Mouse (Mus musculus) small intestine, adult 2 months (tissue): ENCODE data around the gene Ccser1. TPM values are rescaled to one million over a fixed set of nuclear protein-coding genes. Genes with fewer than 3 reads are reported as not detected.

Source experiments
- H3K27ac ChIP-seq: fragments of 200-500 bp; 2 replicates; pipeline ENCODE4 v1.5.1; 2012; ENCODE audit warnings: low read depth, low read length, control low read depth, inconsistent platforms; ENCODE audit not compliant: insufficient read depth
- H3K27me3 ChIP-seq: fragments of 200-500 bp; 2 replicates; pipeline ENCODE4 v1.6.1; 2012; ENCODE audit warnings: mild to moderate bottlenecking, moderate library complexity, low read length, inconsistent platforms; ENCODE audit not compliant: control insufficient read depth, insufficient read depth
- H3K36me3 ChIP-seq: fragments of 200-500 bp; 2 replicates; pipeline ENCODE4 v1.6.1; 2012; ENCODE audit warnings: mild to moderate bottlenecking, low read length, control low read depth, inconsistent platforms; ENCODE audit not compliant: control insufficient read depth, insufficient read depth
- H3K4me1 ChIP-seq: fragments of 200-500 bp; 2 replicates; pipeline ENCODE4 v1.6.1; 2012; ENCODE audit warnings: low read length, inconsistent platforms, mixed read lengths; ENCODE audit not compliant: control insufficient read depth, insufficient read depth, insufficient read length
- H3K4me3 ChIP-seq: fragments of 200-500 bp; 2 replicates; pipeline ENCODE4 v1.5.1; 2012; ENCODE audit warnings: low read depth, mild to moderate bottlenecking, control low read depth, inconsistent platforms, low read length, moderate library complexity
- CTCF ChIP-seq: fragments of 200-500 bp; IDR thresholded peaks from 2 replicates; pipeline ENCODE4 v1.5.1; 2012; ENCODE audit warnings: low read depth, mild to moderate bottlenecking, control low read depth, inconsistent platforms, low read length, moderate library complexity, mixed read lengths; ENCODE audit not compliant: insufficient replicate concordance, insufficient read length; ENCODE audit errors: extremely low read depth
- POLR2A ChIP-seq: fragments of 200-500 bp; IDR thresholded peaks from 2 replicates; pipeline ENCODE4 v1.6.1; 2012; ENCODE audit warnings: low read depth, mild to moderate bottlenecking, control low read depth, inconsistent platforms, low read length, moderate library complexity
- WGBS: fragments of 180-500 bp; shearing (Covaris S2); methylation state at CpG from one replicate; pipeline ENCODE4 v1.1.7; 2018; 5-methylcytosine and 5-hydroxymethylcytosine counted together
- polyA plus RNA-seq: library from polyadenylated mRNA; depleted of rRNA; stranded (reverse); fragments of >200 nt; gene quantifications from 2 replicates; pipeline ENCODE4 v1.2.3, GENCODE M21; 2012

The Ccser1 gene
- polyA plus RNA-seq, 1 experiment: 2.4 TPM

GRCm38 (mm10) chr6:61203344-61203743 is 23.2 kb downstream of the Ccser1 start:
- Histone ChIP-seq H3K4me1 (no peaks in the 10 kb centered on the region), H3K4me3 (no peak overlapping the region), H3K27ac (no peak overlapping the region), H3K27me3 (no peaks in the 10 kb centered on the region), H3K36me3 (no peaks in the 10 kb centered on the region)
- TF ChIP-seq CTCF (no peak), POLR2A (no peak)
- WGBS: 37% methylated on average over 1 of the region's 1 CpGs

- H3K4me3 ChIP-seq: no peak overlapping the region
- no peak overlapping the region for H3K27ac ChIP-seq
- H3K27me3 ChIP-seq: no peaks in the 10 kb centered on the region
- 52% methylated on average over 1 of the region's 1 CpGs for WGBS
- no peak for TF ChIP-seq CTCF
- no peak for TF ChIP-seq POLR2A
- H3K36me3 ChIP-seq: no peaks in the 10 kb centered on the region
- H3K4me1 ChIP-seq: no peaks in the 10 kb centered on the region
Measured at GRCm38 (mm10) chr6:61206042-61206441, 25.9 kb downstream of the Ccser1 start.

GRCm38 (mm10) chr6:61206619-61207018 is 26.5 kb downstream of the Ccser1 start:
- no peaks in the 10 kb centered on the region for H3K27me3 ChIP-seq
- TF ChIP-seq CTCF: no peak
- no peak for TF ChIP-seq POLR2A
- no peak overlapping the region for H3K27ac ChIP-seq
- 59% methylated on average over 2 of the region's 2 CpGs for WGBS
- no peaks in the 10 kb centered on the region for H3K36me3 ChIP-seq
- no peaks in the 10 kb centered on the region for H3K4me1 ChIP-seq
- H3K4me3 ChIP-seq: no peak overlapping the region

- no peak for TF ChIP-seq CTCF
- no peak for TF ChIP-seq POLR2A
Measured at GRCm38 (mm10) chr6:61210061-61210737, 30.1 kb downstream of the Ccser1 start.

GRCm38 (mm10) chr6:61215705-61216104 is 35.6 kb downstream of the Ccser1 start:
- Histone ChIP-seq H3K27ac (no peak overlapping the region), H3K4me1 (no peaks in the 10 kb centered on the region), H3K27me3 (no peaks in the 10 kb centered on the region), H3K36me3 (no peaks in the 10 kb centered on the region), H3K4me3 (no peak overlapping the region)
- TF ChIP-seq POLR2A (no peak), CTCF (no peak)
- WGBS: 83% methylated on average over 8 of the region's 8 CpGs

More at GRCm38 (mm10) chr6:61210061-61210737, 30.1 kb downstream of the Ccser1 start:
- Histone ChIP-seq H3K27ac (no peak overlapping the region), H3K27me3 (no peaks in the 10 kb centered on the region), H3K4me1 (no peaks in the 10 kb centered on the region), H3K4me3 (no peak overlapping the region), H3K36me3 (no peaks in the 10 kb centered on the region)
- 85% methylated on average over 4 of the region's 4 CpGs for WGBS

- no peak overlapping the region for H3K4me3 ChIP-seq
- H3K27me3 ChIP-seq: no peaks in the 10 kb centered on the region
- no peaks in the 10 kb centered on the region for H3K36me3 ChIP-seq
- H3K4me1 ChIP-seq: no peaks in the 10 kb centered on the region
- WGBS: 80% methylated on average over 1 of the region's 1 CpGs
- no peak overlapping the region for H3K27ac ChIP-seq
- TF ChIP-seq POLR2A (no peak), CTCF (no peak)
Measured at GRCm38 (mm10) chr6:61216514-61216913, 36.4 kb downstream of the Ccser1 start.

- Histone ChIP-seq H3K27me3 (no peaks in the 10 kb centered on the region), H3K36me3 (no peaks in the 10 kb centered on the region), H3K27ac (no peak overlapping the region), H3K4me1 (no peaks in the 10 kb centered on the region), H3K4me3 (no peak overlapping the region)
- TF ChIP-seq CTCF (no peak), POLR2A (no peak)
- WGBS: 57% methylated on average over 2 of the region's 2 CpGs
Measured at GRCm38 (mm10) chr6:61217717-61218116, 37.6 kb downstream of the Ccser1 start.
